Mouse (Mus musculus) mouse embryonic stem cell (cell line): ENCODE measurements around the gene Mgll.

ENCODE experiments used
- in situ Hi-C, 2 experiments: fragments of 300-500 bp; cut with MboI; formaldehyde crosslinking; loops; 1 replicate in 1 of 2; 3 replicates in 1 of 2; pipeline ENCODE4 v1.14.3; 2019 to 2020; ENCODE audit warnings: low sequenced_read_pairs in 2 of 2, low pct_unique_long_range_greater_than_20kb in 1 of 2, mixed read lengths in 1 of 2; ENCODE audit not compliant: unreplicated experiment in 1 of 2

Gene Mgll

GRCm38 (mm10) chr6:88715378-88715781 lies 8.8 kb upstream of the Mgll start:
- in situ Hi-C loops = no loop called here

DNA sequence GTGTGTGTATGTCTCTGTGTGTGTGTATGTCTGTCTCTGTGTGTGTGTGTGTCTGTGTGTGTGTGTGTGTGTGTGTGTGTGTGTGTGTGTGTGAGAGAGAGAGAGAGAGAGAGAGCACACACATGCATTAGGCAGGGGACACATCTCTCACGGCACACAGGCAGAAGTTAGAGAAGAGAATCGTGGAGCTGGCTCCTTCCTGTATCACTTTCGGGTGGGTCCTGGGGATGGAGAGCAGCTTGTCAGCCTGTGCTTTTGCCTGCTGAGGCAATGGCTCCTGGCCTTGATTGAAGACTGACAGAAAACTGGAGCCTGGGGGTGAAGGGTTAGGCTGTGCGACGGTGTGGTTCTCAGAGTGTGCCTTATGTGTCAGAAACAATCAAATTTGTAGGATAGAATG lies 8.2 kb upstream of the Mgll start:
- in situ Hi-C loops = no loop called here

DNA sequence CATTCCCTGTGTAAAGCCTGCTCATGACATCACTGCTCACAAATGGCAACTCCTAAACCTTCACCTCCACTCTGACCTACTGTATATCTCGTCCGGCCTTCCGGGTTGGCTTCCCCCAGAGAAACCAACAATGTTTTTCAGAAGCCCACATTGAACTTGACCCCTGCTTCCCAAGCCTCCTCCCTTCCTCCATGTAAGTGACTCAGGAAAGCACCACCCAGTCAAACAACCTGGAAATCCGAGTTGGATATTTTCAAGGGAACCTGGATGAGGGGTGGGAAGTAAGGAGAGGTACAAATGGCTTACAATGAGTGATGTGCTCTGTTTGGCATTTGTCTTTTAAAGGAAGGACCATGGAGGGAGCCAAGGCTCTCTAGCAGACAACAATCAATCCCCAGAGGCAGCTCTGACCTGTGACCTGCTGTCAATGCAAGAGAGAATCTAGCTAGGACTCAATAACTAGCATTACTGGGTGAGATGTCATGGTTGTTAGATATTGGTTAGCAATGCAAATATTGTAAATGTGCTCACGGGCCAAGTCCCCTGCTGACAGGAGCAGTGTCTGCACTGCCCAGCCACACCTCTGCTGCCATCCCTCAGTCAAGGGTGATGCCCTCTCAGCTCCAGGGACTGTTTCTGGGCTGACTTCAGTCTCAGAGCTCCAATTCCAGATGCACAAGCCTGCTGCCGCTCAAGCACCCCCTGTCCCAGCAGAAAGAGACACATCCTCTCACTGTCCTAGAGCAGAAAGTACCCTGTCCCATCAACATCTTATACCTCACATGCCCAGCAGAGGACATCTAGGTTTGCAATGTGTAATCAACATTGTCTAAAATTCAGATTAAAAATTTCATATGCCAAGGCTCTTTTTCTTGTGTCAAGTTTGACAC lies 6.8 kb upstream of the Mgll start:
- in situ Hi-C loops = no loop called here

DNA sequence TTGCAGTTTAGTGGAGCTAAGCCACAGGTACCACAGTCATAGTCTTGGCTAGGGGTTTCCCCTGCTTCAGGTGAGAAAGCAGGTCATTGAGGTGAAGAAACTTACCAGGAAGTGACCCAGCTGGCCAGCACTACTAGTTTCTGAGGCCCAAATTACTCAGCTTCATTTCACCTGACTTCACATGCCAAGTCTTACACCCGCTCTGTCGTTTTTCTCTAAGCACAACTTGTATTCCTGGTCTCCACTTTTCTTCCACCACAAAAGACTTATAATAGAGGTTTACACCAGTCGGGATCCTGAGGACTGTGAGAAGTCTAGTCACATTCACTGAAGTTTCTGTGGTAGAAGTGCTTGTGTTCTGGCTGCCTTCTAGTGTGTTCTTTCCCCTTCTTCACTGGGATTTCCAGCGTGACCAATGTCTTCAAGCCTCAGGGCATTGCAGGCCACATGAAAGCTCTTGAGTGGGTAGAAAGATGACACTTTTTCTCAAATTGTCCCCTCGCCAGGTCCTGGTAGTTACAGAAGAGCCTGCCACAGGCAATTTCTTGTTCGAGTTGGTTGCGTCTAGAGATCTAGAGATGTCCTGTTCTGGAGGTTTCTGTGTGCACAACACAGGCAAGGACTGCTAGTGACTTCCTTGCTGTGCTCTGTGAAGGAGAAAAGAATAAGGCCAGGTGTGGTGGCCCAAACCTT lies 6.0 kb upstream of the Mgll start:
- in situ Hi-C loops = no loop called here

DNA sequence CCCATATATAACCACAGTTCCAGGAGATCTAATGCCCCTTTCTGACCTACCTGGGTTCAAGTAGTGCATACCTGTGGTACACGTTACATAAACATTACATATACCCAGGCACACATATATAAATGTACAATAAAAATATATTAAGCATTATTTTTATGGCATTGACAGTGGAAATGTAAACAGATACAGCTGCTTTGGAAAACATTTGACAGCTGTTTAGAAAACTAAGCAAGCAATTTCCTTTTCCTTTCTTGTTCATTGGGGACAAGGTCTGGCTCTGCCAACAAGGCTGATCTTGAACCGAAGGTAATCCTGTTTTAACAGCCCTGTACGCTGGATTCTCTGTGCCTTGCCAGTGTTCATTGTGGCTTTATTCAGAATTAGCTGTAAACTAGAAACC lies 3.2 kb upstream of the Mgll start:
- in situ Hi-C loops = no loop called here

GRCm38 (mm10) chr6:88722906-88723305 lies 1.3 kb upstream of the Mgll start:
- in situ Hi-C loops = no loop called here

DNA sequence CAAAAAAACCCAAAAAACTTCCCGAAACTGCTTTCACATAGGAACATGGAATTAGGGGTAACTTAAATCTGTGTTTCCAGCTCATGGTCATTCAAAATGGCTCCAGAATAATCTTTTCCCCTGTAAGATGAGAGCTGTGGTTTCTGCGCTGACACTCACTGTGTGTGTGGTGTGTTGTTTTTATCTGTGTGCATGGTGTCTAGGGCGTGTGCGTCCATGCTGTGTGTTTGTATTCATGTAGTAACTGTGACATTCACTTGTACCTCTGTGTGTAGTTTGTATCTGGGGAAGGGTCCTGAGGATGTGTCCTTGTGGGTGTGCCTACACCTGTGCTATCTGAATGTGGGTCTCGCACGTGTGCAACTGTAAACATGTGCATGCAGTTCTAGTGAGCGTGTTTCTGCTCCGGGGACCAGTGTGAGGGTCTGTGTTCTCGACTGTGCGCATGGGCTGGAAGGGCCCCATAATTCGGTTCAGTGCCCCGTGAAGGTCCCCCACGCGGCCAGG lies 353 bp upstream of the Mgll start:
- in situ Hi-C loops = no loop called here

DNA sequence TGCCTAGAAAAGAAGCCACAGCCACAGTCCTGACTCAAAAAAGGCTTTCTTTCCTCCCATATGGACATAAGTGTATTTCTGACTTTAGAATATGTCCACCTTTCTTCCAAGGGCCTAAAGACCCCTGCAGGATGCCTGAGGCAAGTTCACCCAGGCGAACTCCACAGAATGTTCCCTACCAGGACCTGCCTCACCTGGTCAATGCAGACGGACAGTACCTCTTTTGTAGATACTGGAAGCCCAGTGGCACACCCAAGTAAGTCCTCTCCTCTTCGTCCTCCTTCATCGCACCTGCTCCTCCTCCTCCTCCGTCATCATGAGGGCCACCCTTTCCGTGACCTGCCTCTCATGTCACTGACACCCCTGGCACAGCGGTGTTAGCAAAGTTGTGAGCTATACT lies 1.4 kb downstream of the Mgll start:
- in situ Hi-C loops = no loop called here

DNA sequence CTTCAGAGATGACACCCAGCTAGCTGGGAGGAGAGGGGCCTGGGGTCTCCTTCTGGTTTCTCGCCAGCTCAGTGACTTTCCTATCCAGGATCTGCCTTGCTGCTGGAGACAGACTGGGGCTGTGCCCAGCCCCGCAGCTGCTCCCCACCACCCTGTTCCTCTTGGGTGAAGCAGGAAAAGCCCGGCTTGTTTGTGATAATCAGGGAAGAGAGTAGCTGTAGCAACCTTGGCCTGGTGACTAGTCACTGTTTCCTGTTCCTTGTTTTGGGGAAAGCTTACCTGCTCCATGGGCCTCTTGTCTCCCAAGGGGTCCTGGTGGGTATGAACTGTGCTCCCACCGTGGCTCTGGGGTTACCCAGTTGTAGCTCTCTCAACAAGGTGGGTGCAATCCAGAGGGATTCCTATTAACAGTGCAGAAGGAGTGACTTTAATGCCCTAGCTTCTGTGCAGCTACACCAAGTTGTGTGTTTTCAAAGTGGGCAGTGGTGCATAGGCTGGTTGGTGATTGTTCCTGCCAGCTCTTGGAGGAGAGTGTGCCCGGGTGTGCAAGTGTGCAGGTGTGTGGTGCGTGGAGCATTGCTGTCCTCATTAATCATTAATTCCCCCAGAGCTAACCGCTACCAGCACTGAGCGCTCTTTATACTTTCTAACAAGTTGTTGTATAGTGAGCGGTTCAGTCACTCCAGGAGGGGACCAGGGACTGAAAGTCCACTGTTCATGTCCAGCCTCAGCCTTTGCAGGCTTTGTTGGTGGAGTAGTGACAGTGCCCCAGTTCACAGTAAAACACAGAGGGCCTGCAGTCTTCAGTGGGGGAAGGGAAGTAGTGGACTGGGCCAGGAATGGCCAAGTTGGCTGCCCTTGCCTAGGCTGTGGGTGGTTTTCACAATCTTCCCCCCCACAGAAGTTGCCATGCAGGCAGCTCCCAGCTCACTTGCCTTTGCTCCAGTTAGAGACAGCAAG lies 2.3 kb downstream of the Mgll start:
- in situ Hi-C loops = no loop called here

- in situ Hi-C loops = no loop called here
These were observed 3.3 kb downstream of the Mgll start for GRCm38 (mm10) chr6:88727490-88727889.

- in situ Hi-C loops = no loop called here
These were observed 3.8 kb downstream of the Mgll start for GRCm38 (mm10) chr6:88728054-88728453.

GRCm38 (mm10) chr6:88728515-88728914 lies 4.3 kb downstream of the Mgll start:
- in situ Hi-C loops = no loop called here

GRCm38 (mm10) chr6:88731211-88731751 lies 7.1 kb downstream of the Mgll start:
- in situ Hi-C loops = no loop called here

DNA sequence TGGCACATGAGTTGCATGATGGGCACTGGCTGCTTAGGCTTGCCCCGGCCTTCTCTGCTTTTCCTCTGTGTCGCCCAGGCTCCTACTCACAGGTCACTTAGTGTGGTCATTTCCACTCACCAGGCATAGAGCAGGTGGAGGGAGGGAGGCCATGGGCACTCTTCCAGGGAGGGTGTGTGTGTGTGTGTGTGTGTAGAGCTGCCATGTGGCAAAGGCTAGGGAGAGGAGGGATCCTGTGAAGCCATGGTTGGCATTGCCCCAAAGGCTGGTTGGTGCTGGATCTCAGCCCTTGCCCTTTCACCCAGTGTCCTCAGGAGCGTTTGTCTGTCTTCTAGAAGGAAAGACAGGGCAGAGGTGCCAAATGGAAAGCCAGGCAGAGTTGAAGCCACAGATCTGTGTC lies 7.8 kb downstream of the Mgll start:
- in situ Hi-C loops = no loop called here

DNA sequence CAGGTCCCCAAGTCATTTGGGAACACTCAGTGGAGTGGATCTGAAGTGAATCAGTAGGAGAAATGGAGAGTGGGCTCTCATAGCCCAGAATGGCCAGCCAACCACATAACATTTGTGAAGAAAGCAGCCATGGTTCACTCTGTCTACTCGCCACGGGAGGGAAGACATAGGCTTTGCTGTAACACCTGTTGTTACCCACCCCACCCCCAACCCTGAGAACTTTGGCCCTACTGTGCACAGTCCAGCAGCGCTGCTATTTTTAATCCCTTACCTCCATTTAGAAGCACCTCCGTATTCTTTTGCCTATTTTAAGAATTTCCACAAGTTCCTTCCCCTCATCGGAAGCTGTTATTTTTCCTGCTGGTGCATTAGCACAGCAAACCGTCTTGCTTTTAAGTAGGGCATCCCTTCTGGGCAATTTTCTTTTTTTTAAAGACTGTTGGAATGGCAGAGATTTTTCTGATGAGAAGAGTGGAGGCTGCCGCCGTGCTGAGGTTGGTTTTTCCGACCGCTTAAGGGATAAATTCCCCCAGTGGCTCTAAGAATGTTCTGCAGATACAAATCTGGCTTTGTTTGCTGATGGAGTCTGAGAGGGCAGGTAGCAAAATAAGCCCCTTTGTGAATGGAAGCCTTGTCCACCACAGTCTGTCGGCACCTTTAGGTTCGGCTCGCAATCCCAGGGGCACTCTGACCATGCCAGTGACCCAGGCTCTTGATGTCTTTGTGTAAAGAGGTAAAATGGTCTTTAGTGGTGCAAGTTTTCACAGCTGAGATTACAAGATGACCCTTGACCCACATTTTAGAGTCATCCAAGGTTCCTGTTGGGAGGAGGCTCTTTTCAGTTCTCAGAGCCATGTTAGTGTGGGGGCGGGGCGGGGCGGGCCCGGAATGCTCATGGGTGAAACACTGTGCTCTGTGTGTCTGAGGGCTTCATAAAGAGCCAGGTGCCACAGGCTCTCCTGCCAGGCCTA lies 8.7 kb downstream of the Mgll start:
- in situ Hi-C loops = no loop called here

- in situ Hi-C loops = no loop called here
These were observed 12.1 kb downstream of the Mgll start for GRCm38 (mm10) chr6:88736337-88736736.

DNA sequence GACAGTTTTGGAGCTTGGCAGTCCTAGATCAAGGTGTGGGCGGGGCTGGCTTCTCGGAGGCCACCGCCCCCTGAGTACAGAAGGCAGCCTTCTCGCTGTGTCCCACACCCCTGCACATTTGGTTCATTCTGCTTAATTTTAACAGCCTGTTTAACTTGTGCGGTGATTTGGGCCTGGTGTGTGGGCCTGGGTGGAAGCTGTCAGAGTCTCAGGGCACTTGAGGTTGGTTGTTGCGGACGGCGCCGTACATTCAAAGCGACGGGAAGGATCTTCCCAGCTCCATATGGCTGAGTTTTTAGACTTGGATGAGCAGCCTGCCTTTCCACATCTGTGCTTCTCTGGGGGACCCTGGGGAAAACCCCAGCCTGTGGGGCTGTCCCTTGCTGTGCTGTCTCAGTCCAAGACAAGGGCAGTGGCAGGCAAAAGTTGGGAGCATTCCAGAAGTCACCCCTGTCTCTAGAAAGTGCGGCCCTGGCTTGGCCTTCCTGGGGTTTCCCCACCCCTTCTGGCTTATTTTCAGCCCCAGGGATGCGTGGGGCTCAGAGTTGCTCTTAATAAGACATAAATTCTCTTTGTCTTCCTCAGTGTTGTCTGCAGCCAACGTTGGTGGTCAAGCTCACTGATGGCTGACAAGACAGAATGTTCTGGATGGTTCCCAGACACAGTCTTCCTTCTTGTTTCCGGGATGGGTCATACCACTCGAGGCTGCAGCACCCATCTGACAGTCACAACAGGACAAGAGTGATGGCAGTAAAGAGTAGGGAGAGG lies 12.7 kb downstream of the Mgll start:
- in situ Hi-C loops = no loop called here
